Mouse (Mus musculus): ENCODE results near the gene Pspn.

DNA sequence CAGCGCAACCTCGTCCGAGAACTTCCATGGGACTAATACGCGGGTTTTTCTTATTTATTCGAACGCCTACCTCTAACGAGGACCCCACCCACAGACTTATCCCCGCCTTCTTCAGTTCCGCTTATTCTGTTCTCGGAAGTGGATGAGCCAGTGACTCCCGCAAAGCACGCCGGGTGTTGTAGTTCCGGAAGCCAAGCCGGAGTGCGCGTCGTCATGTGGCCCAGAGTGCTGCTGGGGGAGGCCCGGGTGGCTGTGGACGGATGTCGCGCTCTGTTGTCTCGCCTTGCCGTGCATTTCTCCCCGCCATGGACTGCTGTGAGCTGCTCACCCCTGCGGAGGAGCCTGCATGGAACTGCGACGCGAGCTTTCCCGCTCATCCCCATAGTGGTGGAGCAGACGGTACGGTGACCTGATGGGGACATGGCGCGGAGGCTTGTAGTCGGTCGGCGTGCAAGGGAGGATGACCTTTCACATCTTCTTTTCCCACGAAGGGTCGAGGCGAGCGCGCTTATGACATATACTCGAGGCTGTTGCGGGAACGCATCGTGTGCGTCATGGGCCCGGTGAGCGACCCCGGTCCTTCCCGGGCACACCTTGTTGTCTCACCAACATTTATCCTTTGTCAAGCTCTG, 9.6 kb downstream of the Pspn start, which contains the start of gene Clpp:
- TF ChIP-seq CTCF (IDR thresholded peaks at IDR 0.05), result no peak
- no peak for TF ChIP-seq EP300 (IDR thresholded peaks at IDR 0.05)
